Mouse (Mus musculus): ENCODE measurements around the gene Slc25a54.

The Slc25a54 gene

DNA sequence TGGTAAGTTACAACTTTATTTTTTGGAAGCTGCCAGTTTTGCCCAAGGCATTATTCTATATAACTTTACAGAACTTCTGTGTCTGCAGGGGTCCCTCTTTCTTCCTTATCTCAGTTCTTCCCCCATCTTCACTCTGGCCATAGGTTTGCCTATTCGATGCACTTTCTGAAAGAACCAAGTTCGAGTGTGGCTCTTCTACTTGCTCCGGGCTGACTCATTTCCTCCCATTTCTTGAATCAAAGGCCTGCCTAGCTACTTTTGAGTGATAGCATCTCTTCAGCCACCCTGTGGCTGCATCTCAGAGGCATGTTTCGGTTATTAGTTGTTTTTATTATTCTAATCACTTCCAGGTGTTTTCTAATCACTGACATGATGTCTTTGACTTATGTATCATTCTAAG is 43.8 kb downstream of the Slc25a54 start:
- peak; percentile 7 for DNase-seq (ENCODE audit: low spot score)

DNA sequence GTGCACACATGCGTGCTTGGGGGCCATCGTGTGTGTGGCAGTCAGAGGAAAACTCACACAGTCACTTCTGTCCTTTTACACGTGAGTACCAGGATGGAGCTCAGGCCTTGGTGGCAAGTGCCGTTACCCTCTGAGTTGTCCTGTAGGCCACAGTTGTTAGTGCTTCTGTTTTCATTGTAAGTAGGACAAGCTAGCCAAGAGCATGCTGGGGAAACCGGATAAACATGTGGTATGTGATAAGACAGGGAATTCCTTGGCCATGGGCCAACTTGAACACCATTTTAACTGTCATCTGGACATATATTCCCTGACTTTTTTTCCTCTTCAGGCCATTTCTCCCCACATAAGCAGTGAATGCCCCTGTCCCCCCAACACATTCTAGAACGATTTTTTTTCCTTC is 45.3 kb downstream of the Slc25a54 start:
- no peak for DNase-seq (ENCODE audit: low spot score)

DNA sequence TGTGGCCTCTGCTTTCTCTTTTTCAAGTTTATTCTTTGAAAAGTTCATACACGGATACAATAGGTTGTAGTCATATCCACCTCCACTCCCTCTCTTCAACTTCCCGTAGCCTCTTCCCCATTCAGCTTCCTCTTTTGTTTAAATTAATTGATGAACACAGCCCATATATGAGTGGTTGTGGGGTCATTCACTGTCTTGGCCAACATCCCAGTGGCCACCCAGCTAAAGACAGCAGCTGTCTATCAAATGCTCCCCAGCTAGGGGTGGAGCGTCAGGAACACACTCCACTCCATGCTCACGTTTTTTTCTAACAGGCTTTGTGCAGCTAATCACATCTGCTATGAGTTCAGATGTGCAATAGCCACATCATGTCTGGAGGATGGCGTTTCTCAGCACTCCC is 49.5 kb downstream of the Slc25a54 start:
- DNase-seq (ENCODE audit: low spot score): no peak

DNA sequence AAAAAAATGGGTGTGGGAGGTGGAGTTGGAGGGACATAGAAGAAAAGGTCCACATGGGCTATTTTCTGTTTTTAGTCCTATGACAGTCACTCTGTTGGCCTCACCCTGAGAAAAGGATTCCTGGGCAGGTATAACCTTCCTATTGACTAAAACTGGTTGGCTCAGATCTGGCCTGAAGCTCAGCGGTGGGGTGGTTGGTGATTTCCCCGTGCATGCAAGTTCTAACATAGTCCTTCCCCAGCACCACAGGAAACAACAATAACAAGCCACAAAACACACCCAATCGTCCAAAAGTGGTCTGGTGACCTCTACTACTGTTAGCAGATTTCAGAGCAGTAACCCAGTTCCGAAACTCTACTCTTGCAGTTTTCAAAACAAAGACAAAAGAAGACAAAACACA is 52.7 kb downstream of the Slc25a54 start:
- DNase-seq (ENCODE audit: low spot score): no peak

DNA sequence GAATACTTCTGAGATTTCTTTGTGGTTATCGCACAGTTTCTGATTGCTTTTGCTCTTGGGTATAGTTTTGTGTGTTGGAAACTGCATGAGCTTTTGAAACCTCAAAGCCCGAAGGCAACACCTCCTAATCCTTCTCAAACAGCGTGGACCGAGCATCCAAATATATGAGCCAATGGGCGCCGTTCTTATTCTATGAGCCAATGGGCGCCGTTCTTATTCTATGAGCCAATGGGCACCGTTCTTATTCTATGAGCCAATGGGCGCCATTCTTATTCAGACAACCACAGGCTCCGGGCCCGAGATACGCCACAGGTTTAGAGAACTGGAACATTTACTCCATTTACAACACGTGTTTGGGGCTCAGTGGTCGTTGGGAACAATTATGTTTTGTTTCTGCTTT is 53.8 kb downstream of the Slc25a54 start:
- DNase-seq (ENCODE audit: low spot score): no peak

DNA sequence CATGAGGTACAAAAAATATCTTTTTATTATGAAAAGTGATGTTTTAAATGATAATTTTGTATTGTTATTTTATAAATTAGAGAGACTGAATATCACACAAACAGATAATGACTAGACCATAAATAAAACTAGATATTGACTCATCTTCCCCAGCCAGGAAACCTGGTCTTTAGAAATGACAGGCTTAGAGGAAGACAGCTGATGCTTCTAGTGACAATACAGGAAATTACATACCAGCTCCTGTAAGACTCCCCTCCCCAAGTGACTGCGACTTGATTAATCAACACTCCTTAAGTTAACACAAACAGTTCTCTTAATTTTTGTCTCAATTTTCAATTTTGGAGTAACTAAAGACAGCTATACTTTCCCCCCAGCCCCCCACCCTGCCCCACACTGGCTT is 55.1 kb downstream of the Slc25a54 start:
- no peak for DNase-seq (ENCODE audit: low spot score)

DNA sequence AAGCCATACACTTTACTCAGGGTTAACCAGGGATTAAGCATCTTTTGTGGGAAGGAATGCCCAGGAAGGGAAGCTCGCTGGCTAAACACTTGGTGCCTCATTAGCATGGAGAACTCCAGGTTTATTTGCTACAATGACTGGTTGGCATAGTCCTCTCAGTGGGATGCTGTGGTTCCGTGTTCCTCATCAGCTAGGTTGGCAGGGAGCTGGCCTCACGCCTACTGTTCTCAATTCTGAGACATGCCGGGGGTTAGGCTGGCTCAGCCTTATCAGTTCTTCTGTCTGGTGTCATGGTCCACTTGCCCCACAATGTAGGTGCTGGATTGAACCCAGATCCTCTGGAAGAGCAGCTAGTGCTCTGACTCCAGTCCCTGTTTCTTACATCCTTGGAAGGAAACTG is 72.3 kb downstream of the Slc25a54 start:
- DNase-seq (ENCODE audit: low spot score): no peak

DNA sequence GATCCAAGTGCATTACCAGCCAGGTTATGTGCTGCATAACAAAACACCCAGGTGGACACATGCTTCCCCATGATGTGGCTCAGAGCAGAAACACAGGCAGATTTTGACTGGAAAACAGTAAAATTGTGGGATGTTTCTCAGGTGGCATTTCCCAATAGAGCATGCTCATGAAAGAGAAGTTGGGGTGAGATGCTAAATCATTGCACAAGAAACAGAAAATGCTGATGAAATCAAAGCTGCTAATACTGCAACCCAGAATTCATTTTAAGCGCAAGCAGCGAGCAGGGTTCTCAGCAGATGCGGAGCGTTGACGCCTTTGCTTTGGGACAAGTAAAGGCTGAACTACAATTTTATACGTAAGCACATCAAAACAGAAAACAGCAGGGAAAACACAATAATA is 73.1 kb downstream of the Slc25a54 start:
- no peak for DNase-seq (ENCODE audit: low spot score)

DNA sequence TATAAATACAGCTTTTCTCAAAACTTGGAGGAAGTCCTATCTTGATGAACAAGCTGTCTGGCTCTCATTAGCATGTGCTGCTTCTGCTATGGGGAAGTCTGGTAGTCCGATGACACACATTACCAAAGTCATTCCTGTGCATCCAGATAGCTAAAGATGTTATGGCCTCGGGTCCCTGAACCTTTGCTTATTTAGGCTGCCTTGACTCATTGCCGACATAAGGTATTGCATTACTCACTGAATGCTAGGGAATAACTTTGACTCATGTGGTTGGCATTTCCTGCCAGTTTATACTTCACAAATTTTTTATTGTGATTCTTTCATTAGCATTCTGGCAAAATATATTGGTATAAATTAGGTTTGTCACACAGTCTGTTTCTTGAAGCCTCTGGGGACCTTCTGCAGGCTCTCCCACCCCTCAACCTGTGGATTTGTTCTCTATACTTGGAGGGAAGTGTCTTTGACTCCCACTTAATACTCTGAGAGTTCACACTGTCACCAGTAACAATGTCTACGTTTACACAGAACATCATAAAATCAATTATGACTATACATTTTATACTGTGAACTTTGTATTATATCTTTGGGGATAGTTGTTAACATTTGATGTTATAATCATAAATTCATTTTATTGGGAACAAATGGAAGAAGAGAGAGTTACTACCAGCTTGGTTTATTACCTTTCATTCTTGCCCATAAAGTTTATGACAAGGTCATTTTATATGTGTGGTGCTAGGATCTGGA is 75.8 kb downstream of the Slc25a54 start:
- DNase-seq (ENCODE audit: low spot score): no peak

DNA sequence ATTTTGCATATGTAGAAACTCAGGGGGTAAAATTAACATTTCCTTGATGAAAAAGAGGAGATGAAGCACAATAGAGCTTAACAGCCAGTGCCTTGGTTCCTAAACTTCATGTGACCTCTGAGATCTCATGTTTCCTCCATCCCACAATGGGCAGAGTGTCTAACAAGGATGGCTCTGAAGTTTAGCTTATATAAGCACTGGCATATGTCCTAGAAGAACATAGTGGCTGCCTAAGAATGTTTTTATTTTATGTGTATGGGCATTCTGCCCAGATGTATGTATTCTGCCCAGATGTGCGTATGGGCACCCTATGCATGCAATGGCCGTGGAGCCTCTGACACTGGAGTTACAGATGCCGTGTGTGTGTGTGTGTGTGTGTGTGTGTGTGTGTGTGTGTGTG is 77.2 kb downstream of the Slc25a54 start:
- DNase-seq (ENCODE audit: low spot score): no peak

DNA sequence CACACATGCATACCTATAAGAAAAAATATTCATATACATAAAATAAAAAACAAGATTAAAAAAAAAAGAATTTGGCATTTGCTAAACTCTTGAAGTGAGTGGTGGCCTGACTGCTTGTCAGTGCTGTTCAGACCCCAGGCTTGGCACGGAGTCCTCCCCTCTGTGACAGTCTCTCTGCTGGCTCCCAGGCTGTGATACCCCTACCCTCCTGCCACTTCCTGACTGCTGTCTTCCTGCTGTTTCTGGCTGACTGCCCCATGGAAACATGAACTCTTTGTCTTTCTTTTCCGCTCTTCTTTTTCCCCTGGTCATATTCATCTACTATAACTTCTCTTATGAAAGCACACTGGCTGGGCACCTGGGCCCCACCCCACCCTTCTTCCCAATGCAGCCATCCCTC is 83.8 kb downstream of the Slc25a54 start:
- DNase-seq (ENCODE audit: low spot score): no peak

DNA sequence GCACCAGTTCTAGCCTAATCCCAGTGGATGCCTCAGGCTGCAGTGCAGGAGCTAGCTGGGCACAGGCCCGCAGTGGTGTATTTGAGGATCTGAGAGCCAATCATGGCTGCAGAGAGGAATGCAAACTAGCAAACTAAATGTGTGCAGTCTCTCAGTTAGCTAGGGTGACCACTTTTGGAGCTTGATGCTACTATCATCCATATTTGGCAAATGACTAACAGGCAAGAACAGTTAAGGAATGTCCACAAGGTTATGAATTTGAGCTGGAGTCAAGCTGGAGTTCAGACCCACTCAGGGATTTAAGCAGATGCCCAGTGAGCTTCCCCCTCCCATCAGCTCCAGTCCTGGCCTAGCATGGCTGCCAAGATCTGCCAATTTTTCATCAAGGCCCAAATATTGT is 84.4 kb downstream of the Slc25a54 start:
- no peak for DNase-seq (ENCODE audit: low spot score)

DNA sequence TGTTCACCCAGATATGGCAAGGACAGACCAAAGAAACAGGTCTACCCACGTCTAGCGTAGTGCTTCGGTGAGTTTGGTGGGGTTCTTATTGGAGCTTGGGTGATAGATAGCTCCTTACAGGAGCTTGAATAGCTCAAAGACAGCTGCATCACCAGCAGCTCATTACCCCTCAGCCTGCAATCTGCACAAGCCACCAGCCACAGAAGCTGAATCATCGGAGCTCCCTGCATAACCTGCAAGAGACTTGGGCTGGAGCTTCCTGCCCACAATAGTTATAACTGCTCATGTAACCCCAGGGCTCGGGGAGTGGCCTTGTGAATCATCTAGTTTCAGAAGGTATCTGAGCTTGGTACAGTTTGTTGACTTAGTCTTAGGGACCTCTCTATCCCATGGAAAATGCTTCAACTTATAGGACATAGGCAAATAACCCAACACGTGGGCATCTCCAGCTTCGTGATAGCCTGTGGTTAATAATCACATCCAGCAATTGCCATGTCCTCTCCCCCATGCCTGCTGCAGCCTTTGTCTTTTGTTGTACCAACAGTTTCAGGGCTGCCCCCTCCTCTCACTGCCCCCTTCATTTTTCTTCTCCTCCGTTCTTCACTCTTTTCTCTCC is 85.1 kb downstream of the Slc25a54 start:
- DNase-seq (ENCODE audit: low spot score): no peak

Data from MN1 (cell line).